ENCODE assay signal across 14 mouse cellular contexts in genomic region chr2:26156191-26156977, GRCm38 (mm10). TPM values are rescaled to one million over a fixed set of nuclear protein-coding genes. Genes with fewer than 3 reads are reported as not detected.
DNase-seq lines count a peak whose midpoint lies in the region; TF ChIP-seq lines count a peak whose summit lies in the region.
"Had no signal": no experiment of that assay in that cellular context is flagged by ENCODE, and none has a peak within 500 bp of the region (broad histone marks: within the 10 kb centered on the region; RNA-seq: fewer than 3 reads in every experiment).

No protein-coding gene starts in this region.

- TF ChIP-seq POLR2A in lung, adult 2 months (IDR thresholded peaks at IDR 0.05; ENCODE audit: borderline replicate concordance, extremely low read depth, low read depth, low read length), result no peak

- WGBS in lung, adult 2 months, result 68% methylated on average over 10 of the region's 10 CpGs

- TF ChIP-seq CTCF in lung, adult 2 months (IDR thresholded peaks at IDR 0.05; ENCODE audit: insufficient read depth, low read length), result no peak

- DNase-seq in cerebellum, postnatal 25 days, result peak; percentile 35 to 42
- no peak for DNase-seq in cerebellum, postnatal 36 days
- peak; percentile 64 to 67 for DNase-seq in right cerebral cortex, postnatal 10 days (ENCODE audit: low spot score in 2 of 2)
- no peak for DNase-seq in right cerebral cortex, postnatal 36 days (ENCODE audit: low spot score in 2 of 2)
- DNase-seq in layer of hippocampus, adult 9-11 months, result peak; percentile 40
- peak; percentile 43 for DNase-seq in right cerebral cortex, postnatal 4 days
- no peak for DNase-seq in lung, adult 2 months
- no peak for DNase-seq in thymus, postnatal 10 days (ENCODE audit: low spot score in 2 of 2)
- DNase-seq: B cell, adult 2 months; cerebellum, adult 9-11 months; heart, postnatal 4 days; kidney, postnatal 14 days had no signal

- no peak overlapping the region for H3K4me3 ChIP-seq in lung, adult 2 months (replicated peaks; ENCODE audit: extremely low read depth, low read depth, low read length)
- H3K4me3 ChIP-seq: heart, embryonic 10.5 days had no signal

- no peaks in the 10 kb centered on the region for H3K4me1 ChIP-seq in lung, adult 2 months (ENCODE audit: control insufficient read depth, insufficient read depth, low read length)
- H3K4me1 ChIP-seq: heart, embryonic 10.5 days had no signal

RNA-seq across cellular contexts. Expression of gene Nacc2, which starts 33.4 kb away (rescaled TPM):
- 26.3 and 36.5 TPM in 2 replicates for polyA plus RNA-seq in lung, adult 2 months (2012; rRNA removed)

RNA-seq across cellular contexts. Expression of gene Lhx3, which starts 51.7 kb away (rescaled TPM):
- polyA plus RNA-seq in lung, adult 2 months (2012; rRNA removed), result not detected in 2 replicates
- polyA plus RNA-seq: liver, embryonic 14.5 days had no signal

Comparison
In these comparisons a context has a peak if more than half of its experiments do, and no peak if none do; other contexts are left out.
1. DNase-seq: peak in cerebellum, postnatal 25 days (2 of 2), right cerebral cortex, postnatal 10 days (2 of 2), layer of hippocampus, adult 9-11 months (single experiment) and right cerebral cortex, postnatal 4 days (single experiment); none in cerebellum, postnatal 36 days (0 of 2), right cerebral cortex, postnatal 36 days (0 of 2), lung, adult 2 months (single experiment) and thymus, postnatal 10 days (0 of 2).